Mouse (Mus musculus) midbrain, embryonic 10.5 days (tissue): ENCODE results near the gene C2cd4a. TPM values are rescaled to one million over a fixed set of nuclear protein-coding genes. Genes with fewer than 3 reads are reported as not detected.
A peak's percentile ranks its signal among the peaks of the same experiment; 100 is the strongest.

Experiments
- DNase-seq: peaks from one replicate; pipeline ENCODE4 v3.0.0-alpha.2; 2017; ENCODE audit warnings: low spot score
- H3K27ac ChIP-seq: fragments of 300-500 bp; sonication (generic); replicated peaks from 2 replicates; pipeline ENCODE4 v1.5.1; 2016; ENCODE audit warnings: mild to moderate bottlenecking
- H3K27me3 ChIP-seq: fragments of 300-500 bp; sonication (generic); 2 replicates; pipeline ENCODE4 v1.6.1; 2016; ENCODE audit warnings: low read depth, mild to moderate bottlenecking; ENCODE audit not compliant: poor library complexity, severe bottlenecking
- H3K36me3 ChIP-seq: fragments of 300-500 bp; sonication (generic); 2 replicates; pipeline ENCODE4 v1.6.1; 2016; ENCODE audit warnings: mild to moderate bottlenecking, moderate library complexity
- H3K4me1 ChIP-seq: fragments of 300-500 bp; sonication (generic); 2 replicates; pipeline ENCODE4 v1.6.1; 2016
- H3K4me3 ChIP-seq: fragments of 300-500 bp; sonication (generic); 2 replicates; pipeline ENCODE4 v1.5.1; 2016; ENCODE audit warnings: mild to moderate bottlenecking, moderate library complexity
- H3K9me3 ChIP-seq: fragments of 300-500 bp; sonication (generic); replicated peaks from 2 replicates; pipeline ENCODE4 v1.6.1; 2016; ENCODE audit warnings: mild to moderate bottlenecking
- WGBS: fragments of 180-500 bp; shearing (Covaris S2); methylation state at CpG from one replicate; pipeline ENCODE4 v1.1.7; 2016; 5-methylcytosine and 5-hydroxymethylcytosine counted together
- polyA plus RNA-seq: library from polyadenylated mRNA; unstranded; fragments of >200 nt; fragmentation: Nextera tagmentation; extraction: Ambion mirVana; gene quantifications from 2 replicates; pipeline ENCODE4 v1.2.1, GENCODE M21; 2016

Gene C2cd4a
- not detected in 2 replicates for polyA plus RNA-seq

DNA sequence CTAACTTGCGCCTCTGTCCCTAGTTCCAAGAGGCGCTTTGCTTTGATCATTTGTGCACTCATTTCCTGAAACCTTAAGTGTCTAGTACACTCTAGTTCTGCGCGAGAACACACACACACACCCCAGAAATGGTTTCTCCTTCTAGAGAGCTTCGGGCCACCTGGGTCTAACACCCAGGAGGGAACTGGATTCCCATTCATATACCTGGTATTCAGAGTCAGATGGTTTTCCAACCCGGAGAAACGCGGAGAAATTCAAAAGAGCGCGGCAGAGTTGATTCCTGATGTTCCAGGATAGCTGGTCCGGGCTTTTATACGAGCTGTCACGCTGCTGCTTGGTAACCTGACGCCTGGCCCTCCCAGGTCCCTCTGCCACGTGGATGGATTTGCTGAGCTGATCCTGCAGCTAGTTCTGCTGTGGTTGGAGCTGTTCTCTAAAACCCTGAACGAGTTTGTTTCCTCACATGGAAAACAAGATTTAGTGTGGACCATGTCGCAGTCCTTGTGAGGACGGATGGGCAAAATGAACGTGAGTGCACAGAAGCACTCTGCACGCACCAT is at the start of gene C2cd4a:
TSS of gene C2cd4a (minus strand) at position 285 of the 560 bp plus-strand sequence.
- WGBS = 4% methylated on average over 20 of the region's 20 CpGs
- Histone ChIP-seq H3K4me3 (peak within 1 kb of the TSS; percentile 60), H3K27me3 (peaks cover 65% of the 10 kb centered on the region)

DNA sequence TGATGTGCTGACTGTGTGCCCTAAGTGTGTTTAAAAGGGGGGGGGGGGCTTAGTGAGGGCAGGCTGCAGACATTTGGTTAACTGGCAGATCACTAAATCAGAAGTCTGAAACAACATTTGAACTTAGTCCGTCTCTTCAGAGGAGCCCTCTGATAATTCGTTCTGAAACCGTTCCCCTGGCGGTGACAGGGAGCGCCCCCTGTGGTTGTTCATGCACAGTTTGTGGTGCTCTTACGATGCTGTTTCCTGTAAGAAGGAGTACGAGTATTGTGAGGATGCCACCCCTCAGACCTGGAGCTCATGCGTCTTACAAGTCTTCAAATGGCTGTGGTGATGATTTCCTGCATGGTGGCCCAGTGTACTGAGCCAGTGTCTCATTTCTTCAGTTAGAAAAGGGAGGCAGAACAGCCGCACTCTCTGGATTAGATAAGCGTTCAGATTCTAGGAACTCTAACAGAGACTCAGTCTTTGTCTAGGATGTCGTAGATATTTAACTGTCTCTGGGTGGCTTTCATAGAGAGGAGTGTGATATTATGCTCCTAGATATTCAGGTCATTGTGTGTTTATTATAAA is 46.2 kb upstream of the C2cd4a start:
- Histone ChIP-seq H3K4me3 (no peak overlapping the region), H3K9me3 (no peaks in the 10 kb centered on the region), H3K27me3 (no peaks in the 10 kb centered on the region), H3K36me3 (peaks cover 14% of the 10 kb centered on the region; the same call in 1 of the 2 replicates), H3K4me1 (no peaks in the 10 kb centered on the region), H3K27ac (no peak overlapping the region)
- no peak for DNase-seq
- 89% methylated on average over 11 of the region's 11 CpGs for WGBS

More for the DNA sequence above, at the start of gene C2cd4a:
- peak; percentile 56 for DNase-seq
- Histone ChIP-seq H3K9me3 (no peaks in the 10 kb centered on the region), H3K36me3 (no peaks in the 10 kb centered on the region), H3K27ac (peak within 1 kb of the TSS; percentile 52; the same call in 1 of the 2 replicates), H3K4me1 (peaks cover 21% of the 10 kb centered on the region)

DNA sequence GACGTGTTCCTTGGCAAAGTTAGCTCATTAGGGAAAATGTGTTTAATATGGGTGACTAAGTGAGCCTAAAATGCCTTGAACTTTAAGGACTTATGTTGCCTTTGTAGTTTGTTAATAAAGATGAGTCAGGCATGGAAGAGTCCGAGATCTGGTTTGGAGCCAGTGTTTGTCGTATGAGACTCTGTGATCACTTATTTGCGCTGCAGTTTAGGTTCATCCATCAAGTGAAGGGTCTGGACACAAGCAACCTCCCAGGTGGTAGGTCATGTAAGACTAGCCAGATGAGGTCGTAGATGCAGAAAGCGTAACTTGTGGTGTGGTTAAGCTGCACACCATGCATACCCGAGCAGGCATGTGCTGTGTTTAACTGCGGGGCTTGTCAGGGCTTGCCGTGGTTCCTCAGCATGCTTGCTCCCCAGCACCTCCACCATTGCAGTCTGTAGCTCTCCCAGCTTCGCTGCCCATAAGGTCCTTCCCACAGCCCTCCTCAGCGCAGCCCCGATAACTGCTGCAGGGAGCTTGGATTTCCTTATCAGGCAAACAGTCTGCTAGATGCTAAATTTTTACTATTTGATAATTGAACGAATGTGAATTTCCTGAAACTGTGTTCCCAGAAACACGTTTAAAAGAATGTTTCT is 45.1 kb upstream of the C2cd4a start:
- no peak overlapping the region for H3K4me3 ChIP-seq
- H3K36me3 ChIP-seq = peaks cover 12% of the 10 kb centered on the region; the same call in 1 of the 2 replicates
- no peak for DNase-seq
- no peaks in the 10 kb centered on the region for H3K9me3 ChIP-seq
- 90% methylated on average over 14 of the region's 14 CpGs for WGBS
- no peaks in the 10 kb centered on the region for H3K27me3 ChIP-seq
- no peak overlapping the region for H3K27ac ChIP-seq
- H3K4me1 ChIP-seq = no peaks in the 10 kb centered on the region

DNA sequence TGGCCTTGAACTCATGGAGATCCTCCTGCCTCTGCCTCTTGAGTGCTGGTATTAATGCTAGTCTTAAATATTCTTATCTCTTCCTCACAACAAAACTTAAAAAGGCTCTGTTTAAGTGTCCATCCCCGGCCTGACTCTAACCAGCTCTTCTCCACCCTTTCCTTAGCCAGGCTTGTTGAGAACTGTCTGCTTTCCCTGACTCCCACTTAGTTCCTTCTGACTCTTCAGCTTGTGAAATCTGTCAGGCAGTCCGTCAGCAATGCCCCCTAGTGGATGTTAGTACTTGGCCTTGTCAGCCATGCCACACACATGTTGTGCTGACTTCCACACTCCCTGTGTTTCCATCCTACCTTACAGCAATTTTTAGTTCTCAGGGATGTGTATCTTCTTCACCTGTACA is 43.2 kb upstream of the C2cd4a start:
- WGBS = 60% methylated on average over 2 of the region's 2 CpGs
- no peaks in the 10 kb centered on the region for H3K9me3 ChIP-seq
- no peaks in the 10 kb centered on the region for H3K4me1 ChIP-seq
- H3K36me3 ChIP-seq = 0 out of 2 replicates have a peak, but pooled peaks cover 7% of the 10 kb centered on the region
- H3K27me3 ChIP-seq = no peaks in the 10 kb centered on the region
- no peak overlapping the region for H3K4me3 ChIP-seq
- H3K27ac ChIP-seq = no peak overlapping the region
- DNase-seq = no peak

DNA sequence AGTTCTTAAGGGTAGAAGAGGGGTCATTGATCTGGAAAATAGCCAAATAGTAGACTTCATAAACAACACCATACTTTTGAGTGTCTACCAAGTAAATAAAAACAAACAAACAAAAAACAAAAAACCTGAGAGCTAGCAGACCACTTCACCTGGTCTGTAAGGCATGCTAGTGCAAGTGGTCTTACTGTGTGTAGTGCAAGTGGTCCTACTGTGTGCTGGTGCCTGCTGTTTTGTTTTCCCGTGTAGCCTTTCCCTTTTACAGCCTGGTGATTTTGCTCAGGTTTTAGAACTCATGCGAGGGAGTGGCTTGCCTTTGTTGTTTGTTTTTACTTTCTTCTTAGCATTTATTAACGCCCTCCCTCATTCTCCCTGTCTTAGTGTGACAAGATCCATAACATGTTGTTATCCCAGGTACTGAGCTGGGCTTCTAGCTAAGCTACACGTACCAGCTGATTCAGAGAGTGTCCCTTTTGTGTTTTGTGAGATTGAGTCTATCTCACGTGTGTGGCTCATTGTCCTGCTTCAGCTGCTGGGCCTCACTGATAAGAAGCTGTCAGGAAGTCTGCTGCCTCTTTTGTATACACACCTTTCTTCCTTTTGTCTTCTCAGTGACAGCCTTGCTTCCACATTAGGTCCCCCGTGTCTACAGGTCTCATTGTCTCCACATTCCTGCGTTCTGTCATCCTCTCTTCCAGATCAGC is 42.5 kb upstream of the C2cd4a start:
- no peaks in the 10 kb centered on the region for H3K27me3 ChIP-seq
- H3K9me3 ChIP-seq = no peaks in the 10 kb centered on the region
- no peak for DNase-seq
- H3K36me3 ChIP-seq = 0 out of 2 replicates have a peak, but pooled peaks cover 7% of the 10 kb centered on the region
- WGBS = 80% methylated on average over 7 of the region's 7 CpGs
- no peaks in the 10 kb centered on the region for H3K4me1 ChIP-seq
- H3K27ac ChIP-seq = no peak overlapping the region
- H3K4me3 ChIP-seq = no peak overlapping the region

DNA sequence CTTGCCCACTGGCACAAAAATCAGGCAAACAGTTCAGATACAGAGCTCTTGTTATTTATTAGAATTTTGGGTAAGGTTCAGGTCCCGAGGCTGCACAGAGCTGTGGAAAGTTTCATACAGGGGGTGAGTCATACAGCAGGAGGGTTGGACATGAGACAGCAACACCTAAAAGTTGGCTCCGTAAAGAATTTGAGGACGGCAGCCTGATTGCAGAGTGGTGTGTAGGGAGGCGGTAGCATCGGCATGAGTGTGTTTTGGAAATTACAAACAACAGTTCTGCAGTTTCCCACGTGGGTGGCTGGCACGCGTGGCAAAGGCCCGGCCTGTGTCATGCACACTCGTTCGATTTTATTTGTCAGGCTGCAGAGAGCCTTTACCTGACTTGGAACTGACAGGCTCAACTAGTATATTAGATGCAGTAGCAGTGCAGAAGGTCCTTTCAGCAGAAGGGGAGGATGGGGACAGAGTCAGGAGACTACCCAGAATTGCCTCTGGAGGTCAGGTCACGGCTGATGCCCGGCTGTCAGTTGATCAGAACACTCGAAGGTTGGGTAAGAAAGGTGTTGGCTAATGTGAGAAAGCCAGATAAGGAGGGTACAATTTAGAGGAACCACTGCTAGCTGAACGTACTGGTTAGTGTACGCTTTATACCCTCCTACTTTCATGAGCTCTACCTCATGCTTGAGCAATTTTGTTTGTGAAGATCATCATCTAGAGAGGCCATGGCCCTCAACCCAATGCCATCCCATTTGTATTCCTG is 37.7 kb upstream of the C2cd4a start:
- Histone ChIP-seq H3K36me3 (no peaks in the 10 kb centered on the region), H3K27ac (no peak overlapping the region), H3K4me3 (no peak overlapping the region), H3K27me3 (no peaks in the 10 kb centered on the region), H3K4me1 (no peaks in the 10 kb centered on the region), H3K9me3 (no peaks in the 10 kb centered on the region)
- DNase-seq = no peak
- WGBS = 92% methylated on average over 16 of the region's 16 CpGs

DNA sequence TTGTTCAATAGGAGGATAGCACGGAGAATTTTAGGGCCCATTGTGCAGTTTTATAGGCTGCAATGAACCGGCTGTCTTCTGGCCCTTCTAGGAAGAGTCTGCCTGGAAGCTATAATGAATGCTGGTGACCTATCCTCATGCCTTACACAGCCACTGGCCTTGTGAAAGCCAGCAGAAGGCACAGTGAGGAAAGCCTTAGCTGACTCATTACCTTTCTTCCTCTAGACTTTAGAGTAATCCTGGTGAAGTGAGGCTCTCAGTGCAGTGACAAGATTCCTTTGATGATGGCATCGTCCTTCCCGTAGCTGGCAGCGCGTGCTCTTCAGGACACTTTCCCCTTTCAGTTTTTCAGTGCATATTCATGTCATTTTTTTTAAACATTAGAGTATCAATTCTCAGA is 35.3 kb upstream of the C2cd4a start:
- Histone ChIP-seq H3K4me1 (no peaks in the 10 kb centered on the region), H3K36me3 (no peaks in the 10 kb centered on the region), H3K9me3 (no peaks in the 10 kb centered on the region), H3K27ac (no peak overlapping the region), H3K27me3 (no peaks in the 10 kb centered on the region), H3K4me3 (no peak overlapping the region)
- WGBS = 91% methylated on average over 6 of the region's 6 CpGs
- no peak for DNase-seq

DNA sequence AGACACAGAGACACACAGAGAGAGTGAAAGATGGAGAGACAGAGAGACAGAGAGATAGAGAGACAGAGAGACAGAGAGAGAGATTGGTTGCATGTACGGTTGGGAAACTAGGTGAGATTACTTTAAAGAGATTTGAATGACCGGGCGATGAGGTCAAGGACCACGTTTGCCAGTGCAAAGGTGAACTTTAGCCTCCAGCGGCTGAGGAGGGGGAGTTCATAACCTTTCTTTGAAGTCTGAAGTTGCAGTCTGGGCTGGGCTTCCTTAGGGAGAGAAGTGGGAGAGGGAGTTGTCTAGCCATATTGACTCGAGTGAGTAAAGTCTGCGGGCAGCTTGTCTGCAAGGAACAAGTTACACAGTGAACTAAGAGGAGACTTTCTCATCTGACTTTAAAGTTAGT is 33.3 kb upstream of the C2cd4a start:
- H3K9me3 ChIP-seq = no peaks in the 10 kb centered on the region
- no peaks in the 10 kb centered on the region for H3K27me3 ChIP-seq
- no peak overlapping the region for H3K4me3 ChIP-seq
- no peak overlapping the region; the same call in 1 of the 2 replicates for H3K27ac ChIP-seq
- no peaks in the 10 kb centered on the region for H3K4me1 ChIP-seq
- no peaks in the 10 kb centered on the region for H3K36me3 ChIP-seq
- WGBS = 70% methylated on average over 7 of the region's 7 CpGs
- DNase-seq = no peak

DNA sequence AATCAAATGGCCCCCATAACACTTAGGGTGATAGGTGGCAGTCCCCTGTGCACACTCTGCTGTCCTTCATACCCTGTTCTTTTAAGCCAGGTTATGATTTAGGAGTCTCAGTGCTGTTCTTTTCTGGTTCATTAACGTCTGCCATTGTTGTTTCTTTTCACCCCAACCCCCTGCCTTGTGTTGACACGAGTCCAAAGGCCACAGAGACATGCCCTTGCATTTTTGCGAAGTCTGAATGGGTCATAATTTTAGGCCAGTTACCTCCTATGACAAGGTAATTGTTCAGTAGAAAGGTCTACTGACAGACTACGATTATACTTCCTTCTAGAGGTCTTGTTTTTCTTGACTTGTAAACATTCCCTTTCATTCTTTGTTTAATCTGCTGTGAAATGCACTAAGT is 31.9 kb upstream of the C2cd4a start:
- no peaks in the 10 kb centered on the region for H3K9me3 ChIP-seq
- H3K4me1 ChIP-seq = no peaks in the 10 kb centered on the region
- no peaks in the 10 kb centered on the region for H3K36me3 ChIP-seq
- DNase-seq = no peak
- WGBS = 72% methylated on average over 4 of the region's 4 CpGs
- H3K27ac ChIP-seq = no peak overlapping the region
- no peaks in the 10 kb centered on the region for H3K27me3 ChIP-seq
- no peak overlapping the region for H3K4me3 ChIP-seq

DNA sequence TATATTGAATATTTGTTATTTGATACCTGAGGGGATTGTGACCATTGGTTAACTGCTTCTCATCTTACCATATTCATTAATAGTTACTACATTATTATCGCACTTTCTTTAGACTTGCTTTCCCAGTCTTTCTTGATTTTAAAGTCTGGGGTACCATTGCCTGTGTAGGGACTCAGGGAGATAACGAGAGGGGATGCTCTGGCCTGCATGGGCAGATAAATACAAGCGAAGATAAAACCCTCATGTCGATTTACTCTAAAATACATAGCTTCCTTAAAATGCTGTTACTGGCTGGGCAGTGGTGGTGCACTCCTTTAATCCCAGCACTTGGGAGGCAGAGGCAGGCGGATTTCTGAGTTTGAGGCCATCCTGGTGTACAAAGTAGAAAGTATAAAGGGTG is 31.2 kb upstream of the C2cd4a start:
- Histone ChIP-seq H3K4me3 (no peak overlapping the region), H3K27ac (no peak overlapping the region), H3K9me3 (no peaks in the 10 kb centered on the region), H3K4me1 (no peaks in the 10 kb centered on the region), H3K27me3 (no peaks in the 10 kb centered on the region), H3K36me3 (peaks cover 3% of the 10 kb centered on the region; the same call in 1 of the 2 replicates)
- 92% methylated on average over 5 of the region's 5 CpGs for WGBS
- no peak for DNase-seq

DNA sequence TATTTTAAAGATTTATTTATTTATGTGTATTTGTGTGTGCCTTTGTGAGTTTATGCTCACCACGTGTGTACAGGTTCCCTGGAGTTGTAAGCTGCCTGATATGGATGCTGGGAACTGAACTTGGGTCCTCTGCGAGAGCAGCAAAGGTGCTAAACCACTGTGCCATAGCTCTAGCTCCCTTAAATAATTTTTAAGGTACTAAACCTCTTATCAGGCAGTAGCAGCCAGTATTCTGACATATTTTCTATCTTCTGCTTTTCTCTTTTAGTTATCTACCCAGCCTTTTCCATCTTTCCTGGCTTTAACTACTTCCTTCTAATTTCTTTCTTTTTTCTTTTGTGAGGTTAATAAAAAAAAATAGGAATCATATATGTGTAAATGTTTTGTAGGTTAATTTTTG is 28.1 kb upstream of the C2cd4a start:
- no peaks in the 10 kb centered on the region for H3K4me1 ChIP-seq
- H3K27ac ChIP-seq = no peak overlapping the region
- no peaks in the 10 kb centered on the region for H3K27me3 ChIP-seq
- whole genome bisulfite sequencing = 88% methylated on average over 2 of the region's 2 CpGs
- peaks cover 18% of the 10 kb centered on the region for H3K36me3 ChIP-seq
- no peak overlapping the region for H3K4me3 ChIP-seq
- no peaks in the 10 kb centered on the region for H3K9me3 ChIP-seq
- no peak for DNase-seq

DNA sequence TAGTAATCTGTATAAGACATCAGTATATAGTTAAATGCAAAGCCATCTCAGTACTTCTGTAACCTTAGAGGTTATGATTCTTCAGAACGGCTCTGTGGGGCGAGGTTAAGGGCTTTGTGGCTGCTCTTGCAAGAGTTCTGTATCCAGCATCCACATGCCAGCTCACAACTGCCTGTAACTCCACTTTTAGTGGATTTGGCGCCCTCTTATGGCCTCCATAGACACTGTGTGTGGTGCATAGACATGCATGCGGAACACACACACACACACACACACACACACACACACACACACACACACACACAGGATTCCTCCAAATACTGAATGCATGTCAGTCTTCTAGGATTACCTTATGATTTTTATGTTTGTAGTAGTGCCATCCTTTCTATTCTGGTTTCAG is 19.0 kb upstream of the C2cd4a start:
- Histone ChIP-seq H3K27ac (no peak overlapping the region), H3K36me3 (peaks cover 7% of the 10 kb centered on the region; the same call in 1 of the 2 replicates), H3K27me3 (no peaks in the 10 kb centered on the region), H3K4me3 (no peak overlapping the region), H3K4me1 (no peaks in the 10 kb centered on the region), H3K9me3 (no peaks in the 10 kb centered on the region)
- DNase-seq = no peak
- WGBS = 76% methylated on average over 4 of the region's 4 CpGs
